8 mouse cellular contexts compared by ENCODE assay signal in the genomic region with DNA sequence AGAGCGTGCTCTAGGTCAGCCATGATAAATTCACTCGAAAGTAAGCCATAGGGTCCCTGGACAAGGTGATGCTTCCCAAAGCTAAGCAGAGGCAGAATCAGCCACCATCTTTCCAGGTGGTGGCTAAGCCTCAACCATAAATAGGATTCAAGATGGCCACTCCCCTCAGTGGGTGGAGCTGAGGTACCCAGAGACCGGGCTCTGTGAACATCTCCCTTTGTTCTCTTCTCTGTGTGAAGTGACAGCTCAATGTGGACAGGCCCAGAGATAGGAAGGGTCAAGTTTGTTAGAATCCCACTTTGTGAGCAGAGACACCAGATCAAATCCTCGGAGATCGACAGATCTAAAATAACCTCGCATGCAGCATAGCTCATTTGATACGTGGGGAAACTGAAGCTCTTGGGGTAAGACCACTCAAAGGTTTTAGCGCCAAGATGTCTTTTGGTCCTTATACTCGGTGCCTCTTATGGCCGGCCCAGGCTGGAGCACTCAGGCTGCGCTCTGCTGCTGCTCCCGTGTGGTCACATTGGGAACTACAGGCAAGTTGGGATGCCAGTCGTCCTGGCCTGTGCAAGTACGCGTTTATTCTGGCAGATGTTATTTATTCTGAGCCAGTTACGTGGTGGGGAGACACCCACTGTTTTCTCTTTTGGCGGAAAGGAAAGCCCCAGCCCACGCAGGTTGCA. TPM values are rescaled to one million over a fixed set of nuclear protein-coding genes. Genes with fewer than 3 reads are reported as not detected.
DNase-seq lines count a peak whose midpoint lies in the region; ATAC-seq and TF ChIP-seq lines count a peak whose summit lies in the region.

No protein-coding gene starts in this region.

- WGBS in heart, embryonic 13.5 days: 5% methylated on average over 18 of the region's 18 CpGs
- WGBS in kidney, postnatal 0 days: 6% methylated on average over 18 of the region's 18 CpGs
- 7% methylated on average over 18 of the region's 18 CpGs for WGBS in liver, adult 2 months

- H3K9me3 ChIP-seq in heart, embryonic 13.5 days: 0 out of 2 replicates have a peak, but pooled peaks cover 4% of the 10 kb centered on the region
- no peaks in the 10 kb centered on the region for H3K9me3 ChIP-seq in kidney, postnatal 0 days (replicated peaks; ENCODE audit: low read length)

- no peak for TF ChIP-seq POLR2A in bone marrow macrophage, adult 2 months (IDR thresholded peaks at IDR 0.05; ENCODE audit: borderline replicate concordance, low read depth, low read length)
- no peak for TF ChIP-seq POLR2A in embryonic fibroblast, embryonic 13.5 days (IDR thresholded peaks at IDR 0.05; ENCODE audit: low read depth, low read length)
- TF ChIP-seq POLR2A in liver, adult 2 months (IDR thresholded peaks at IDR 0.05; ENCODE audit: extremely low read depth, insufficient read depth, low read length): no peak

- ATAC-seq in heart, embryonic 13.5 days (ENCODE audit: extremely low read depth, insufficient number of reproducible peaks, low FRiP score, low TSS enrichment): no peak
- peak; percentile 65; the same call in 1 of the 2 replicates for ATAC-seq in kidney, postnatal 0 days (replicated peaks; ENCODE audit: low FRiP score, low read depth)

- no peak overlapping the region for H3K4me3 ChIP-seq in bone marrow macrophage, adult 2 months (ENCODE audit: insufficient read depth, low read length)
- H3K4me3 ChIP-seq in embryonic fibroblast, embryonic 13.5 days (ENCODE audit: insufficient read depth, low read length): no peak overlapping the region
- no peak overlapping the region for H3K4me3 ChIP-seq in heart, embryonic 13.5 days
- H3K4me3 ChIP-seq in kidney, postnatal 0 days (replicated peaks; ENCODE audit: low read depth, low read length): no peak overlapping the region
- H3K4me3 ChIP-seq in liver, adult 2 months (ENCODE audit: insufficient read depth, low read depth, low read length): no peak overlapping the region

- no peaks in the 10 kb centered on the region for H3K79me2 ChIP-seq in liver, adult 2 months (ENCODE audit: control insufficient read depth, insufficient read depth, low read length)

- peak; percentile 88 for DNase-seq in 3T3-L1 (ENCODE audit: low read depth, low spot score)
- DNase-seq in kidney, postnatal 0 days (ENCODE audit: low spot score): peak; percentile 88
- DNase-seq in liver, adult 2 months (ENCODE audit: extremely low read depth, low read depth, low spot score): peak; percentile 44
- peak; percentile 88 for DNase-seq in naive thymus-derived CD4-positive, alpha-beta T cell, adult 2 months (ENCODE audit: low read depth)
- peak; percentile 87 for DNase-seq in splenic B cell, adult 2 months (ENCODE audit: low read depth, low spot score)

- no peaks in the 10 kb centered on the region for H3K36me3 ChIP-seq in heart, embryonic 13.5 days
- no peaks in the 10 kb centered on the region for H3K36me3 ChIP-seq in kidney, postnatal 0 days (ENCODE audit: insufficient read depth, low read length)
- H3K36me3 ChIP-seq in liver, adult 2 months (ENCODE audit: control insufficient read depth, insufficient read depth, low read length): no peaks in the 10 kb centered on the region
- no peaks in the 10 kb centered on the region for H3K36me3 ChIP-seq in splenic B cell, adult 2 months (ENCODE audit: control insufficient read depth, insufficient read depth, low read length, poor library complexity, severe bottlenecking)

- no peaks in the 10 kb centered on the region for H3K4me1 ChIP-seq in bone marrow macrophage, adult 2 months (ENCODE audit: control insufficient read depth, insufficient read depth, low read length)
- peaks cover 11% of the 10 kb centered on the region; the same call in 1 of the 2 replicates for H3K4me1 ChIP-seq in embryonic fibroblast, embryonic 13.5 days (ENCODE audit: control insufficient read depth, insufficient read depth, low read length)
- H3K4me1 ChIP-seq in heart, embryonic 13.5 days: peaks cover 10% of the 10 kb centered on the region
- H3K4me1 ChIP-seq in kidney, postnatal 0 days (replicated peaks; ENCODE audit: insufficient read depth, low read length): no peaks in the 10 kb centered on the region
- H3K4me1 ChIP-seq in liver, adult 2 months (ENCODE audit: control insufficient read depth, insufficient read depth, low read length): peaks cover 3% of the 10 kb centered on the region; the same call in 1 of the 2 replicates

- peak; percentile 69; the same call in 1 of the 2 replicates for TF ChIP-seq CTCF in bone marrow macrophage, adult 2 months (IDR thresholded peaks at IDR 0.05; ENCODE audit: low read depth, low read length)
- TF ChIP-seq CTCF in embryonic fibroblast, embryonic 13.5 days (IDR thresholded peaks at IDR 0.05; ENCODE audit: borderline replicate concordance, insufficient read depth, low read length): peak; percentile 99
- TF ChIP-seq CTCF in kidney, postnatal 0 days (IDR thresholded peaks at IDR 0.05; ENCODE audit: low read depth): peak; percentile 99
- TF ChIP-seq CTCF in liver, adult 2 months (IDR thresholded peaks at IDR 0.05; ENCODE audit: low read depth, low read length): peak; percentile 99

- H3K9ac ChIP-seq in heart, embryonic 13.5 days: peak overlapping the region; percentile 28; the same call in 1 of the 2 replicates
- H3K9ac ChIP-seq in kidney, postnatal 0 days (ENCODE audit: low read depth, low read length): no peak overlapping the region
- H3K9ac ChIP-seq in liver, adult 2 months (ENCODE audit: low read depth, low read length): no peak overlapping the region

- H3K4me2 ChIP-seq in heart, embryonic 13.5 days: peak overlapping the region; percentile 36; the same call in 1 of the 2 replicates
- no peak overlapping the region for H3K4me2 ChIP-seq in kidney, postnatal 0 days (ENCODE audit: low read length)

- peaks cover 33% of the 10 kb centered on the region for H3K27me3 ChIP-seq in heart, embryonic 13.5 days (replicated peaks)
- no peaks in the 10 kb centered on the region for H3K27me3 ChIP-seq in kidney, postnatal 0 days (ENCODE audit: insufficient read depth, low read length)
- H3K27me3 ChIP-seq in liver, adult 2 months (ENCODE audit: control insufficient read depth, insufficient read depth, low read length): peaks cover 5% of the 10 kb centered on the region; the same call in 1 of the 2 replicates
- no peaks in the 10 kb centered on the region for H3K27me3 ChIP-seq in splenic B cell, adult 2 months (ENCODE audit: control insufficient read depth, insufficient read depth, low read length, poor library complexity, severe bottlenecking)

- H3K27ac ChIP-seq in bone marrow macrophage, adult 2 months (ENCODE audit: insufficient read depth, low read depth, low read length): no peak overlapping the region
- no peak overlapping the region for H3K27ac ChIP-seq in embryonic fibroblast, embryonic 13.5 days (ENCODE audit: insufficient read depth, low read length)
- H3K27ac ChIP-seq in heart, embryonic 13.5 days (replicated peaks): no peak overlapping the region
- H3K27ac ChIP-seq in kidney, postnatal 0 days: no peak overlapping the region
- no peak overlapping the region for H3K27ac ChIP-seq in liver, adult 2 months (replicated peaks; ENCODE audit: insufficient read depth, low read depth, low read length)

RNA-seq across cellular contexts. Expression of a gene that starts 11.4 kb away (rescaled TPM):
- polyA plus RNA-seq in bone marrow macrophage, adult 2 months (2012; ENCODE audit: insufficient read depth, insufficient read length, missing spikeins): 60.7 and 61.8 TPM in 2 replicates
- polyA plus RNA-seq in embryonic fibroblast, embryonic 13.5 days (2011; ENCODE audit: insufficient read length, low read depth, missing spikeins): 62.7 and 78.9 TPM in 2 replicates
- 64.8 and 76.2 TPM in 2 replicates for polyA plus RNA-seq in heart, embryonic 13.5 days (2015; fragmentation: Nextera tagmentation; extraction: Ambion mirVana)
- polyA plus RNA-seq in kidney, postnatal 0 days (2015; fragmentation: Nextera tagmentation; extraction: Ambion mirVana): 50.9 and 53.9 TPM in 2 replicates
- 4.3 and 6.8 TPM in 2 replicates for total RNA-seq in liver, adult 2 months (2014; rRNA removed)
- 4.7 and 6.6 TPM in 2 replicates for polyA plus RNA-seq in liver, adult 2 months (2012; rRNA removed)

RNA-seq across cellular contexts. Expression of a gene that starts 38.3 kb away (rescaled TPM):
- polyA plus RNA-seq in bone marrow macrophage, adult 2 months (2012; ENCODE audit: insufficient read depth, insufficient read length, missing spikeins): not detected in 2 replicates
- polyA plus RNA-seq in embryonic fibroblast, embryonic 13.5 days (2011; ENCODE audit: insufficient read length, low read depth, missing spikeins): 0.72 and 1.4 TPM in 2 replicates
- polyA plus RNA-seq in heart, embryonic 13.5 days (2015; fragmentation: Nextera tagmentation; extraction: Ambion mirVana): 0.19 and 0.21 TPM in 2 replicates
- polyA plus RNA-seq in kidney, postnatal 0 days (2015; fragmentation: Nextera tagmentation; extraction: Ambion mirVana): 0.11 TPM in 1 of 2 replicates, not detected in the other
- 0.07 TPM in 1 of 2 replicates, not detected in the other for total RNA-seq in liver, adult 2 months (2014; rRNA removed)
- polyA plus RNA-seq in liver, adult 2 months (2012; rRNA removed): not detected in 2 replicates

RNA-seq across cellular contexts. Expression of a gene that starts 49.5 kb away (rescaled TPM):
- not detected in 2 replicates for polyA plus RNA-seq in bone marrow macrophage, adult 2 months (2012; ENCODE audit: insufficient read depth, insufficient read length, missing spikeins)
- polyA plus RNA-seq in embryonic fibroblast, embryonic 13.5 days (2011; ENCODE audit: insufficient read length, low read depth, missing spikeins): 136 and 146 TPM in 2 replicates
- 69.8 and 72.1 TPM in 2 replicates for polyA plus RNA-seq in heart, embryonic 13.5 days (2015; fragmentation: Nextera tagmentation; extraction: Ambion mirVana)
- 41.6 and 54.9 TPM in 2 replicates for polyA plus RNA-seq in kidney, postnatal 0 days (2015; fragmentation: Nextera tagmentation; extraction: Ambion mirVana)
- total RNA-seq in liver, adult 2 months (2014; rRNA removed): 0.54 and 0.83 TPM in 2 replicates
- polyA plus RNA-seq in liver, adult 2 months (2012; rRNA removed): 0.50 and 0.67 TPM in 2 replicates

Comparison
In these comparisons a context has a peak if more than half of its experiments do, and no peak if none do; other contexts are left out.
1. RNA of a gene that starts 49.5 kb away (polyA plus RNA-seq): 136 to 146 TPM in embryonic fibroblast, embryonic 13.5 days, 69.8 to 72.1 TPM in heart, embryonic 13.5 days and 41.6 to 54.9 TPM in kidney, postnatal 0 days; 0.50 to 0.67 TPM in liver, adult 2 months and not detected in bone marrow macrophage, adult 2 months; every median in the first group is over 10 times any median in the second.
2. Peak in every context shown above with its lines, with median percentiles within 50 percentile points of each other: DNase-seq and CTCF ChIP-seq.